ENCODE assay signal across 17 mouse cellular contexts in genomic region chr16:95753295-95753694, GRCm38 (mm10). TPM values are rescaled to one million over a fixed set of nuclear protein-coding genes. Genes with fewer than 3 reads are reported as not detected.
DNase-seq lines count a peak whose midpoint lies in the region; ATAC-seq lines count a peak whose summit lies in the region.
"Had no signal": no experiment of that assay in that cellular context is flagged by ENCODE, and none has a peak within 500 bp of the region (broad histone marks: within the 10 kb centered on the region; RNA-seq: fewer than 3 reads in every experiment).

No protein-coding gene starts in this region.

- no peak overlapping the region for H3K27ac ChIP-seq in midbrain, embryonic 11.5 days (ENCODE audit: low read depth, low read length)
- no peak overlapping the region for H3K27ac ChIP-seq in midbrain, embryonic 15.5 days
- H3K27ac ChIP-seq in midbrain, embryonic 13.5 days, result no peak overlapping the region
- H3K27ac ChIP-seq: hindbrain, postnatal 0 days; stomach, postnatal 0 days had no signal

- no peaks in the 10 kb centered on the region for H3K36me3 ChIP-seq in midbrain, embryonic 11.5 days (ENCODE audit: control insufficient read depth, insufficient read depth, low read length)
- H3K36me3 ChIP-seq in midbrain, embryonic 15.5 days (replicated peaks), result no peaks in the 10 kb centered on the region
- no peaks in the 10 kb centered on the region for H3K36me3 ChIP-seq in midbrain, embryonic 13.5 days

- 77% methylated on average over 7 of the region's 7 CpGs for WGBS in midbrain, embryonic 11.5 days
- WGBS in midbrain, embryonic 15.5 days, result 71% methylated on average over 7 of the region's 7 CpGs
- 79% methylated on average over 7 of the region's 7 CpGs for WGBS in midbrain, embryonic 13.5 days

- peak; percentile 56 to 64 for DNase-seq in heart, adult 18-20 months
- DNase-seq in heart, adult 11 months, result no peak
- peak; percentile 56 for DNase-seq in midbrain, embryonic 11.5 days (ENCODE audit: low spot score, missing footprints)
- DNase-seq in cerebellum, postnatal 25 days, result peak; percentile 63 to 66
- peak; percentile 53 for DNase-seq in skeletal muscle tissue, adult 2 months (ENCODE audit: low read depth, low spot score)
- DNase-seq: embryo, embryonic 11 days; kidney, adult 9 months; lung, postnatal 14 days; spleen, adult 18-20 months; thymus, postnatal 36 days had no signal

- H3K4me2 ChIP-seq in midbrain, embryonic 11.5 days, result no peak overlapping the region
- no peak overlapping the region for H3K4me2 ChIP-seq in midbrain, embryonic 15.5 days
- no peak overlapping the region for H3K4me2 ChIP-seq in midbrain, embryonic 13.5 days (replicated peaks)
- H3K4me2 ChIP-seq: liver, embryonic 11.5 days had no signal

- no peak for ATAC-seq in midbrain, embryonic 11.5 days (ENCODE audit: low FRiP score)
- ATAC-seq in midbrain, embryonic 15.5 days (replicated peaks), result no peak
- no peak for ATAC-seq in midbrain, embryonic 13.5 days
- no peak for ATAC-seq in megakaryocyte-erythroid progenitor cell, adult 5-6 weeks (replicated peaks; ENCODE audit: low FRiP score, low TSS enrichment, poor library complexity, severe bottlenecking)
- ATAC-seq: hindbrain, postnatal 0 days had no signal

- H3K4me1 ChIP-seq in midbrain, embryonic 11.5 days (ENCODE audit: control insufficient read depth, insufficient read depth, low read length), result no peaks in the 10 kb centered on the region; the same call in 1 of the 2 replicates
- H3K4me1 ChIP-seq in midbrain, embryonic 15.5 days, result no peaks in the 10 kb centered on the region
- H3K4me1 ChIP-seq in midbrain, embryonic 13.5 days (replicated peaks), result no peaks in the 10 kb centered on the region

- H3K27me3 ChIP-seq in midbrain, embryonic 11.5 days (ENCODE audit: control insufficient read depth, insufficient read depth, low read length), result no peaks in the 10 kb centered on the region
- no peaks in the 10 kb centered on the region for H3K27me3 ChIP-seq in midbrain, embryonic 15.5 days (replicated peaks)
- H3K27me3 ChIP-seq in midbrain, embryonic 13.5 days, result no peaks in the 10 kb centered on the region

- no peak overlapping the region for H3K4me3 ChIP-seq in midbrain, embryonic 11.5 days (ENCODE audit: low read depth, low read length)
- no peak overlapping the region for H3K4me3 ChIP-seq in midbrain, embryonic 15.5 days
- H3K4me3 ChIP-seq in midbrain, embryonic 13.5 days (replicated peaks), result no peak overlapping the region
- H3K4me3 ChIP-seq: erythroblast, embryonic 14.5 days had no signal

- H3K9me3 ChIP-seq in midbrain, embryonic 11.5 days (ENCODE audit: control insufficient read depth, low read length), result no peaks in the 10 kb centered on the region
- H3K9me3 ChIP-seq in midbrain, embryonic 15.5 days, result no peaks in the 10 kb centered on the region
- H3K9me3 ChIP-seq in midbrain, embryonic 13.5 days, result no peaks in the 10 kb centered on the region

- no peak overlapping the region for H3K9ac ChIP-seq in midbrain, embryonic 11.5 days (ENCODE audit: low read length)
- H3K9ac ChIP-seq in midbrain, embryonic 15.5 days, result no peak overlapping the region
- H3K9ac ChIP-seq in midbrain, embryonic 13.5 days (replicated peaks), result no peak overlapping the region

RNA-seq across cellular contexts. Expression of gene Ets2, which starts 51.4 kb away (rescaled TPM):
- 10 to 100 TPM; 44.7 to 51.2 TPM for total RNA-seq in heart, adult 18-20 months (2021)
- polyA plus RNA-seq in midbrain, embryonic 11.5 days (2014; fragmentation: Nextera tagmentation; extraction: Ambion mirVana), result 13.7 and 16.6 TPM in 2 replicates
- polyA plus RNA-seq in midbrain, embryonic 15.5 days (2015; fragmentation: Nextera tagmentation; extraction: Ambion mirVana), result 18.0 TPM in 2 replicates
- 12.1 and 13.2 TPM in 2 replicates for polyA plus RNA-seq in midbrain, embryonic 13.5 days (2015; fragmentation: Nextera tagmentation; extraction: Ambion mirVana)
- total RNA-seq in megakaryocyte-erythroid progenitor cell, adult 5-6 weeks (2014; fragmentation: Nextera tagmentation), result 9.0 and 9.3 TPM in 2 replicates
- 6.4 and 7.8 TPM in 2 replicates for total RNA-seq in megakaryocyte-erythroid progenitor cell, adult 5-6 weeks (2017)
